Mouse (Mus musculus): ENCODE data around the gene Sept11. TPM values are rescaled to one million over a fixed set of nuclear protein-coding genes. Genes with fewer than 3 reads are reported as not detected.

Sept11 gene
- polyA plus RNA-seq, 1 experiment from 2014 or later = 39.2 TPM

DNA sequence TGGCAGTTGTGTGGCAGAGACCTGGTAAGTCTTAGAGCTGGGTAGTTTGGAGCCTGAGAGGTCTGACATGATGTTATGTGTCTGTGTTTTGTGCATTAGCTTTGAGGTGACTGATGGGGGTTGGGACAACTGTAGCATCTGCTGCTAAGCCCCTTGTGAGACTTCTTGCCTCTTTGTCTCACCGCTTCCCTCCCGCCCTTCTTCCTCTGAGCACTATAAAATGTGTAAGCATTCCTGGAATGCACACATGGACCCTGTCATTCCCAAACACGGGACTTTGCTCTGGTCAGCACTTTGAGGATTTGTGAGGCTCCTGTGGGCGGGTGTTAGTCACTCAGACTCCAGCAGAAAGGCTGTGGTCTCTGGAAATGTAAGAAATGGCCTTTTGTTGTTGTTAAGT, 36.7 kb downstream of the Sept11 start:
- no peak for ATAC-seq
- Histone ChIP-seq H3K4me2 (replicated peaks; ENCODE audit: low read depth) (no peak overlapping the region), H3K36me3 (ENCODE audit: control insufficient read depth, insufficient read depth) (no peaks in the 10 kb centered on the region), H3K4me3 (ENCODE audit: low read depth, low read length) (no peak overlapping the region), H3K9me3 (ENCODE audit: control insufficient read depth) (no peaks in the 10 kb centered on the region), H3K27ac (ENCODE audit: low read depth, low read length) (peak overlapping the region; percentile 41; the same call in 1 of the 2 replicates), H3K4me1 (replicated peaks; ENCODE audit: control insufficient read depth, insufficient read depth, low read length) (peaks cover 8% of the 10 kb centered on the region), H3K9ac (ENCODE audit: low read depth, low read length) (no peak overlapping the region), H3K27me3 (replicated peaks; ENCODE audit: control insufficient read depth, insufficient read depth, low read length) (no peaks in the 10 kb centered on the region)
- WGBS = 27% methylated on average over 4 of the region's 4 CpGs
- TF ChIP-seq CTCF (IDR thresholded peaks at IDR 0.05; ENCODE audit: low read depth) = no peak

DNA sequence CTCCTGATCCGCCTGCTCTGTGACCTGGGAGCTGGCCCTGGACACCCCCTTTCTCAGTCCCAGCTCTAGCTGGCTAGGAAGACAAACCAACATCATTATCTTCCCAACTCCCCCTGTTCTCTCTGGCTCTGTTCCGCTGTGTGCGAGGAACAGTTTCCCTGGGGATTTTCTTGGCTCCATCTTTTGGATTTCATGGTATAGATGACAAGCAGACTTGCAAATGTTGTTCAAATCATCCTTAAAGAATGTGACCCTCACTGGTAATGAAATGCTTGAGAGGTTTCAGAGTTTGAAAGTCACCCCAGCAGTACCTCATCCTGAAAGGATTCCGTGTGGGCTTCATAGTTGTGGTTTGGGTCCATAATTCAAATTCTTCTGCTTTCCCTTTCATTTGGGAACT, 38.2 kb downstream of the Sept11 start:
- Histone ChIP-seq H3K27ac (ENCODE audit: low read depth, low read length) (no peak overlapping the region), H3K36me3 (ENCODE audit: control insufficient read depth, insufficient read depth) (no peaks in the 10 kb centered on the region), H3K4me2 (replicated peaks; ENCODE audit: low read depth) (no peak overlapping the region), H3K4me1 (replicated peaks; ENCODE audit: control insufficient read depth, insufficient read depth, low read length) (peaks cover 8% of the 10 kb centered on the region), H3K27me3 (replicated peaks; ENCODE audit: control insufficient read depth, insufficient read depth, low read length) (no peaks in the 10 kb centered on the region), H3K4me3 (ENCODE audit: low read depth, low read length) (no peak overlapping the region), H3K9ac (ENCODE audit: low read depth, low read length) (no peak overlapping the region), H3K9me3 (ENCODE audit: control insufficient read depth) (no peaks in the 10 kb centered on the region)
- 65% methylated on average over 4 of the region's 4 CpGs for WGBS
- ATAC-seq = no peak
- TF ChIP-seq CTCF (IDR thresholded peaks at IDR 0.05; ENCODE audit: low read depth) = no peak

DNA sequence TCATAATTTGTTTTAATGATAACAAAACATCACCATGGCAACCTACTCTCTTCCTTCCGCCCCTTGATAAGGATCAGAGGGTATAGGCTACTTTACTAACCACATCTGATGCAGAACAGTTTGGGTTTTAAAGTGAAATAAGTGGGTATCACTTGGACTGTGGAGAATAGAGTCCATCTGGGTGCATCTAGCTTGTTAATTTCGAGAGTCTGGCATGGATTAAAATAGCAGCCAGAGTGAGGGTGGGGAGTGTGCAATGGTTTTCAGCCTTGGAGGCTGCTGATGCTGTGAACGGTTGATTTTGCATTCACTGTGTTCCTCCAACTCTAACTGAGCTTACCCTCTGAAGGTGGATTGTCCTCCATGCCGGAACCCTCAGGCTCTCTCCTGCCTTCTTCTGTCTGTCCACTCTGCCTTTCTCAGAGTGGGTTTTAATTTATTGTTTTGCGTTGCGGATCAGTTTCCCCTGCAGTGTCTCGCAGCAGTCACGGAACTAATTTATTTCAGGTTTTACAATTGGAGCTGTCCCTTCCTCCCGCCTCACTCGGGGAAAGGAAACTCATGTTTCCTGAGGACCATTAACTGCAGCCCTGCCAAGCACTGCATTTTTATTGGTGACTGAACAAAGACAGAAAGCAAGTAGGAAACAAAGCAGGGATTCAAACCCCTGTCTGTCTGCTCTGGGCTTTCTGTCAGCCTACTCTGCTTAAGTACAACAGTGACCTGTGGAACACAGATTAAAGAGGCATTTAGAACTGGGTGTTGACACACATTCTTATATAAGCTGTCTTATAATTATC, 40.4 kb downstream of the Sept11 start:
- H3K9me3 ChIP-seq (ENCODE audit: control insufficient read depth) = peaks cover 2% of the 10 kb centered on the region; the same call in 1 of the 2 replicates
- ATAC-seq = no peak
- peaks cover under 1% of the 10 kb centered on the region for H3K4me1 ChIP-seq (replicated peaks; ENCODE audit: control insufficient read depth, insufficient read depth, low read length)
- H3K27me3 ChIP-seq (replicated peaks; ENCODE audit: control insufficient read depth, insufficient read depth, low read length) = no peaks in the 10 kb centered on the region
- no peak overlapping the region for H3K27ac ChIP-seq (ENCODE audit: low read depth, low read length)
- no peak overlapping the region for H3K4me3 ChIP-seq (ENCODE audit: low read depth, low read length)
- TF ChIP-seq CTCF (IDR thresholded peaks at IDR 0.05; ENCODE audit: low read depth) = no peak
- no peak overlapping the region for H3K9ac ChIP-seq (ENCODE audit: low read depth, low read length)
- H3K4me2 ChIP-seq (replicated peaks; ENCODE audit: low read depth) = no peak overlapping the region
- H3K36me3 ChIP-seq (ENCODE audit: control insufficient read depth, insufficient read depth) = no peaks in the 10 kb centered on the region
- 53% methylated on average over 10 of the region's 10 CpGs for WGBS

DNA sequence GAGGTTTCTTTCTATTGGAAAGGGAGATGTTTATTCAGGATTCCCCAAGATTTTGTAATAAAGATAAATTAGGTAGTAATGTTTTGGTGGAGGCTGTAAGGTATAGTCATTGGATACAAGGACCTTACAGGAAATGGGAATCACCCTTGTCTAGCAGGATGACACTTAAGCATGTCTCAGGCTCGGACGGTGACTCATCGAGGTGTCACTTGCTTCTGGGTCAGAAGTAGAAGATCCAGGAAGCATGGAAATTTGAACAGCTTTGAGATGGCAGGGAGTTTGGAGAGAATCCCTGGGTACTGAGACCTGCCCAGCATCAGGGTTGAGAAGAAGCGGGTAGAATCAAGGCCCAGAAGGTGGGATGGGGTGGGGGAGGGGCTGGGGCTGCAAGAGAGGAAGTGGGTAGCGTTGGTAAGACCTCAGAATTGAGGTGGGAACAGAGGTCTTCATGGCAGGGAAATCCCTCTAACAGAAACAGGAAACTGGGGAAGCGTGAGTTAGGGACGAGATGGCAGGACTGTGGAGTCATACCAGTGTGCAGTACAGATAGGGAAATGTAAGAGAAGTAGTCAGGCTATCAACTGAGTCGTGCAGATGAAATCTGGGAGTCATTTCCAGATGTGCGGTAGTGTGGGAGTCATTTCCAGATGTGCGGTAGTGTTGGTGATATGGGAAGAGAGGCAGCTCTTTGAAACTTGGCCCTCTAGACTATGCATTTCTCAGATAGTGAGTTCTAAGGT, 42.3 kb downstream of the Sept11 start:
- Histone ChIP-seq H3K27me3 (replicated peaks; ENCODE audit: control insufficient read depth, insufficient read depth, low read length) (no peaks in the 10 kb centered on the region), H3K9ac (ENCODE audit: low read depth, low read length) (no peak overlapping the region), H3K4me3 (ENCODE audit: low read depth, low read length) (no peak overlapping the region), H3K27ac (ENCODE audit: low read depth, low read length) (no peak overlapping the region), H3K9me3 (ENCODE audit: control insufficient read depth) (peaks cover 2% of the 10 kb centered on the region; the same call in 1 of the 2 replicates), H3K4me2 (replicated peaks; ENCODE audit: low read depth) (no peak overlapping the region), H3K36me3 (ENCODE audit: control insufficient read depth, insufficient read depth) (peaks cover 6% of the 10 kb centered on the region; the same call in 1 of the 2 replicates), H3K4me1 (replicated peaks; ENCODE audit: control insufficient read depth, insufficient read depth, low read length) (no peaks in the 10 kb centered on the region; the same call in 1 of the 2 replicates)
- ATAC-seq = no peak
- no peak for TF ChIP-seq CTCF (IDR thresholded peaks at IDR 0.05; ENCODE audit: low read depth)
- WGBS = 74% methylated on average over 10 of the region's 10 CpGs

DNA sequence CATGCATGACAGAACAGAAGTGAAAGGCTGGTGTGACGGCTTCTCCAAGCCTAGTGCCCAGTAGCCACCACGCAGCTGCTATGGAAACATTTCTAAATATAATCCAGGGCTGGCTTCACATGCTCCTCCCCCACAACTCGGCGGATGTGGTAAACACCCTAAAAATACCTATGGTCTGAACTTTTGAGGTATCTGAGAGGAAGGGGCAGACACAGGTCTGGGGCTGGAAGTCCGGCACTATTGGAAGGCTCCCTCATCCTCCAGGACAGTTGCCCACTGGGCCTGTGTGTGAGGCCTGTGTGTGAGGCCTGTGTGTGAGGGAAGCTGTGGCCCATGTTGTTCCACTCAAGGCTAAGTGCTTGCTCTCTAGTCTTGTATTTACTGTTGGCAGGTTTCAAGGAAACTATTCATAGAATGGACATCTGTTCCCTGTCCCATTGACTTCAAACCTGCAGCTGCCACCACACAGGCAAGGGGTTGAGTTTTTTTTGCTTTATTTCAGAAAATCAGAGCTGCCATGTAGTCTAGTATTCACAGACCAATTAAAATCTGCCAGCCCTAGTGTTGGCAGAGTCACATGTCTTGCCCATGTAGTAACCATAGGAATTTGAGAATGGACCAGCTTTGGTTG, 43.8 kb downstream of the Sept11 start:
- WGBS = 52% methylated on average over 5 of the region's 5 CpGs
- H3K36me3 ChIP-seq (ENCODE audit: control insufficient read depth, insufficient read depth) = peaks cover 14% of the 10 kb centered on the region
- no peak overlapping the region for H3K9ac ChIP-seq (ENCODE audit: low read depth, low read length)
- H3K27me3 ChIP-seq (replicated peaks; ENCODE audit: control insufficient read depth, insufficient read depth, low read length) = no peaks in the 10 kb centered on the region
- no peaks in the 10 kb centered on the region; the same call in 1 of the 2 replicates for H3K4me1 ChIP-seq (replicated peaks; ENCODE audit: control insufficient read depth, insufficient read depth, low read length)
- no peak overlapping the region for H3K4me3 ChIP-seq (ENCODE audit: low read depth, low read length)
- H3K9me3 ChIP-seq (ENCODE audit: control insufficient read depth) = peaks cover 2% of the 10 kb centered on the region; the same call in 1 of the 2 replicates
- no peak for TF ChIP-seq CTCF (IDR thresholded peaks at IDR 0.05; ENCODE audit: low read depth)
- no peak overlapping the region for H3K4me2 ChIP-seq (replicated peaks; ENCODE audit: low read depth)
- peak overlapping the region; percentile 22; the same call in 1 of the 2 replicates for H3K27ac ChIP-seq (ENCODE audit: low read depth, low read length)
- 0 out of 2 replicates have a peak, but pooled peaks have one; percentile 38 for ATAC-seq

DNA sequence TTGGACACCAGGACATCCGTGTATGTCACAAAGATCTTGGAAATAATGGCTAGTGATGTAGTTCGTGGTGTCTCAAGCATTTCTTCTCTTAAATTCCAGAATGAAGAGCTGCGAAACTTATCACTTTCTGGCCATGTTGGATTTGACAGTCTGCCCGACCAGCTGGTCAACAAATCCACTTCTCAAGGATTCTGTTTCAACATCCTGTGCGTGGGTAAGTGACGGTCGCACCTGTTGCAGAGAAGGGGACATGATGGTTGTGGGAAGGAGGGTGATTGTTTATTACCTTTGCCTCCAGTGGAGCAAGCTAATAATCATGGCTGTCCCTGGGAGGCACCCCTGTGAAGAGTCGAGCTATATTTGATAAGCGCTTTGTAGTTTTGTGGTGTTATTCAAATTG, 46.1 kb downstream of the Sept11 start:
- no peak overlapping the region for H3K27ac ChIP-seq (ENCODE audit: low read depth, low read length)
- no peaks in the 10 kb centered on the region for H3K4me1 ChIP-seq (replicated peaks; ENCODE audit: control insufficient read depth, insufficient read depth, low read length)
- no peak for ATAC-seq
- H3K4me3 ChIP-seq (ENCODE audit: low read depth, low read length) = no peak overlapping the region
- no peaks in the 10 kb centered on the region for H3K27me3 ChIP-seq (replicated peaks; ENCODE audit: control insufficient read depth, insufficient read depth, low read length)
- no peak overlapping the region for H3K4me2 ChIP-seq (replicated peaks; ENCODE audit: low read depth)
- H3K9ac ChIP-seq (ENCODE audit: low read depth, low read length) = no peak overlapping the region
- H3K9me3 ChIP-seq (ENCODE audit: control insufficient read depth) = peaks cover 2% of the 10 kb centered on the region; the same call in 1 of the 2 replicates
- H3K36me3 ChIP-seq (ENCODE audit: control insufficient read depth, insufficient read depth) = peaks cover 19% of the 10 kb centered on the region
- 92% methylated on average over 9 of the region's 9 CpGs for WGBS
- no peak for TF ChIP-seq CTCF (IDR thresholded peaks at IDR 0.05; ENCODE audit: low read depth)

All from intestine, postnatal 0 days (tissue).